Mouse (Mus musculus) lung, embryonic 16.5 days (tissue): ENCODE measurements around the gene Emc4. TPM values are rescaled to one million over a fixed set of nuclear protein-coding genes. Genes with fewer than 3 reads are reported as not detected.

Source experiments
- ATAC-seq: fragments of 200-750 bp; cut with Nextera tagmentation; 2 replicates; pipeline ENCODE4 v1.8.0; 2017; ENCODE audit warnings: low read depth, mild to moderate bottlenecking, moderate library complexity
- H3K27ac ChIP-seq: fragments of 300-500 bp; sonication (generic); 2 replicates; pipeline ENCODE4 v1.5.1; 2014; ENCODE audit warnings: mild to moderate bottlenecking, control low read depth, low read length
- H3K27me3 ChIP-seq: fragments of 300-500 bp; sonication (generic); 2 replicates; pipeline ENCODE4 v1.6.1; 2014; ENCODE audit warnings: low read depth, low read length, mixed read lengths; ENCODE audit not compliant: control insufficient read depth, insufficient read depth
- H3K36me3 ChIP-seq: fragments of 300-500 bp; sonication (generic); 2 replicates; pipeline ENCODE4 v1.6.1; 2014; ENCODE audit warnings: low read length; ENCODE audit not compliant: control insufficient read depth, insufficient read depth
- H3K4me1 ChIP-seq: fragments of 300-500 bp; sonication (generic); replicated peaks from 2 replicates; pipeline ENCODE4 v1.6.1; 2014; ENCODE audit warnings: low read length, mixed read lengths; ENCODE audit not compliant: control insufficient read depth, insufficient read depth
- H3K4me2 ChIP-seq: fragments of 300-500 bp; sonication (generic); 2 replicates; pipeline ENCODE4 v1.6.1; 2014; ENCODE audit warnings: low read depth, low read length, control low read depth
- H3K4me3 ChIP-seq: fragments of 300-500 bp; sonication (generic); 2 replicates; pipeline ENCODE4 v1.5.1; 2014; ENCODE audit warnings: mild to moderate bottlenecking, low read length, control low read depth
- H3K9ac ChIP-seq: fragments of 300-500 bp; sonication (generic); 2 replicates; pipeline ENCODE4 v1.6.1; 2014; ENCODE audit warnings: low read length, control low read depth
- H3K9me3 ChIP-seq: fragments of 300-500 bp; sonication (generic); 2 replicates; pipeline ENCODE4 v1.6.1; 2016; ENCODE audit warnings: low read length; ENCODE audit not compliant: control insufficient read depth
- WGBS: fragments of 180-500 bp; shearing (Covaris S2); extraction: QIAGEN DNeasy Blood & Tissue Kit; methylation state at CpG from one replicate; pipeline ENCODE4 v1.1.7; 2014; 5-methylcytosine and 5-hydroxymethylcytosine counted together
- polyA plus RNA-seq: library from polyadenylated mRNA; unstranded; fragments of >200 nt; fragmentation: Nextera tagmentation; extraction: Ambion mirVana; gene quantifications from 2 replicates; pipeline ENCODE4 v1.2.1, GENCODE M21; 2015

The Emc4 gene
- polyA plus RNA-seq, 1 experiment from 2014 or later, result 109 TPM

DNA sequence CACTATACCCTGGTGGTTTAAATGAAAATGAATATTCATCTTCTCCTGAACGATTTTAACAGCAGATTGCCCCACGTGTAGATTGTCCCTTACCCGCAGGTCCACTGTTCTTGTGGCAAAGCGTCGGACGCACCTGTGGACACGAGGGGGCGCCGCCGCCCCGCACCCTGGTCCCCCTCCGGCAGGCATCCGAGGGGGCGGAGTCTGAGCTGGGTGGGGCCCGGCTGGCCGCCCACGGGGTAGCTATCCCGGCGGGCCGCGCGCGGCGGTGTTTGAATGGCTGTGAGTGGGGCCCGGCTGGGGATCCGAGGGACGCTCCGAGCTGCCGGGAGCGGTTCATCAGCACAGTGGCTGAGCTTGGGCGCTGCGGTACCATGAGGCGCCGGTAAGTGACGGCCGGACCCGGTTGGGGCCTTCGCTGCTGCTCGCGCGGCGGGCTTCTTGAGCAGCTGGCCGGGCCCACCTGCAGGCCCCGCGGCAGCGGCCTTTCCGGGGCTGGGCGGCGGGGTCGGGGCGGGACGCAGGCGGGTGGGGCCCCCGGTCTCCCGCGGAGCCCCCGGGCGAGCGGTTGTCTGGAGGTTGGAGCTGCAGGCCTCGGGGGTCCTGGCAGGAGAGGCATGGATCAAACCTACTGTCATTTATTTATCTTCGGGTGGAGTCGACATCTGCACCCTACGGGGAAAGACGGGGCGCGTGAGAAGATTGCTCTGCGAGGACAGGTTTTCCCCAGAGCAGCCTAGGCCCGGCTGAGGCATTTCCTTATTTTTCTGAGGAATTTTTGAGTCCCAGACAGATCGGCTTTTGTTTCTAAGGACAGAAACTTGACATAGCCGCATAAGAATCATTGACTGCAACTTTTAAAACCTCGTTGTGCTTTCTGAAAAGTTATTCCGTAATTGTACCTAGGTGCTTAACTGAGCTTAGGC, 11.4 kb upstream of the Emc4 start, which contains the start of gene Katnbl1:
Katnbl1 (plus strand) TSS at position 239 of the 926 bp plus-strand sequence.
- H3K27me3 ChIP-seq, result no peaks in the 10 kb centered on the region
- H3K9ac ChIP-seq, result peak within 1 kb of the TSS; percentile 98
- H3K4me2 ChIP-seq, result peak within 1 kb of the TSS; percentile 74
- H3K4me3 ChIP-seq, result peak within 1 kb of the TSS; percentile 98
- no peaks in the 10 kb centered on the region for H3K36me3 ChIP-seq
- peak; percentile 100 for ATAC-seq
- under 1% methylated on average over 65 of the region's 72 CpGs for WGBS
- peak within 1 kb of the TSS; percentile 83 for H3K27ac ChIP-seq
- H3K9me3 ChIP-seq, result no peaks in the 10 kb centered on the region
- peaks cover 10% of the 10 kb centered on the region for H3K4me1 ChIP-seq

DNA sequence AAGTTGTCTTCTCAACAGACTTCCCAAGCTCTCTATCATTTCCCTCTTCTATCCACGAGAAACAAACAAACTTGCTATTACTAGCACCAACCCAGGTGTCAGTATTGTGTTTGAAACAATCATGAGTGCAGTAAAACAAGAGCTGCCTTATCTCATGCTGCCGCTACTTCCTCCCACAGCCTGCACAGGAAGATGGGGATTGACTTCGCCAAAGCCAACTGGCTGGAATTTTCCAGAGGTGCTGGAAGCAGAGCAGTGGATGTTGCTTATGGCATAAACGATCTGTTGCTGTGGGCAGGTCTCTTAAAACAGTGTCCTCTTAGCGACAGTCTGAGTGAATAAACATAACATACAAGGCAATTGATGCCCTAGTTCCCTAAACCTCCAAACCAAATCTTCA, 6.8 kb upstream of the Emc4 start:
- ATAC-seq, result no peak
- Histone ChIP-seq H3K27me3 (no peaks in the 10 kb centered on the region), H3K4me3 (no peak overlapping the region), H3K36me3 (no peaks in the 10 kb centered on the region), H3K27ac (no peak overlapping the region), H3K9me3 (no peaks in the 10 kb centered on the region), H3K4me1 (0 out of 2 replicates have a peak, but pooled peaks cover 5% of the 10 kb centered on the region), H3K9ac (no peak overlapping the region), H3K4me2 (no peak overlapping the region)
- WGBS, result 38% methylated on average over 5 of the region's 5 CpGs

DNA sequence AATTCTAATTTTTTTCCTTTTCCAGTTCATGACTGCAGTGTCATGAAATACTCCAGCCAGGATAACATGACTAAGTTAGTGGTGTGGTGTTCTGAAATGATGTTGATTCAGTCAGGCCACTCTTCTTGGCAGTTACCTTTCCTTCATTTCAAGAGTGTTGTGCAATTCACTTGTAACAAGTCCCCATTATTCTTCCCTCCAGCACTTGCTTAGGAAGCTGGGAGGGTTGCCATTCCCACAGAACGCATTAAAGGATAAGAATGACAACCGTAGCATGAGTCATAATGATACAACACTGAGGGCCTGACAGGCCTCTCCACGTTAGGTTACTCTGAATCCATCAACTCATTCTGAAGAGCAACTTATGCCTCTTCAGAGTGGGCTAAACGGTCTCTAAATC, 5.3 kb upstream of the Emc4 start:
- WGBS, result 46% methylated on average over 4 of the region's 4 CpGs
- Histone ChIP-seq H3K27ac (no peak overlapping the region), H3K4me3 (no peak overlapping the region), H3K9me3 (no peaks in the 10 kb centered on the region), H3K4me2 (no peak overlapping the region), H3K27me3 (no peaks in the 10 kb centered on the region), H3K9ac (no peak overlapping the region), H3K36me3 (no peaks in the 10 kb centered on the region), H3K4me1 (0 out of 2 replicates have a peak, but pooled peaks cover 2% of the 10 kb centered on the region)
- ATAC-seq, result peak; percentile 45; the same call in 1 of the 2 replicates

DNA sequence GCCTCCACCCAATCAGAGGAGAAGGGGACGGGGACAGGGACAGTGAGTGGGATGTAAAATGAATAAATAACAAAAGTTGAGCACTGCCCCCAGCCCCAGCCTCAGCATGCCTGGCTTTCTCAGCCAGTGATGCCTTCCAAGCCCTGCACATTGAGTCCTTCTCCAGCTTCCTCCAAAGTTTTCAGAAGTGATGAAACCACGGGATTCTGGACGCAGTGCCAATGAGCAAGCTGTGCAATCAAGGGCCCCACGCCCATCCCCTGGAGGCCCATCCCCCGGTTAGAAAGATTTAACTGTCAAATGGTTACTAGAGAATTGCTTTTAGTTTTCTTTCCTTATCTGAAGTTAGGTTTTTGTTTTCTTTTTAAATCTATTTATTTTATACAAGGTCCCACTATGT, 2.1 kb upstream of the Emc4 start:
- Histone ChIP-seq H3K9ac (no peak overlapping the region), H3K4me3 (no peak overlapping the region), H3K4me2 (no peak overlapping the region), H3K36me3 (no peaks in the 10 kb centered on the region), H3K9me3 (no peaks in the 10 kb centered on the region), H3K27ac (no peak overlapping the region), H3K27me3 (no peaks in the 10 kb centered on the region), H3K4me1 (peaks cover 7% of the 10 kb centered on the region; the same call in 1 of the 2 replicates)
- ATAC-seq, result no peak
- WGBS, result 60% methylated on average over 5 of the region's 5 CpGs

DNA sequence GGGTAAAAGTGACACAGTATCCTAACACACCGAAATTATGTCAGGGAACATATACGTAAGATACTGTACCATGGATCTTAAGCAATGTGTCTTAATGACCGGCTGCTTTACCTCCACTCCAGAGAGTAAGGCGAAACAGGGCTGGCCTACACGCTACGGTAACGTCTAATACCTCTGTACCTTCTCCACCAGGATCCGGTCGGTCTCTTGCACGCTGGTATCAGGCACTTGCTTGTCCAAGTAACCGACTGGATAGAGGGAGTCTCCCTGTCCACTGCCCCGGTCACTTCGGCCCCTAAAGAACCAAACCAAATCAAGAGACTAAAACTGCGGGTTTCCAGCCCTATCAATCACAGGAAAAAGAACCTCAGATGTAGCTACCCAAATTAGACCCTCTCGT, 605 bp downstream of the Emc4 start:
- peak overlapping the region; percentile 94 for H3K9ac ChIP-seq
- peak overlapping the region; percentile 97 for H3K4me3 ChIP-seq
- no peak overlapping the region for H3K27ac ChIP-seq
- WGBS, result 12% methylated on average over 15 of the region's 15 CpGs
- no peaks in the 10 kb centered on the region for H3K9me3 ChIP-seq
- ATAC-seq, result peak; percentile 48; the same call in 1 of the 2 replicates
- H3K4me2 ChIP-seq, result peak overlapping the region; percentile 85
- H3K4me1 ChIP-seq, result peaks cover 5% of the 10 kb centered on the region; the same call in 1 of the 2 replicates
- peaks cover 7% of the 10 kb centered on the region for H3K36me3 ChIP-seq
- no peaks in the 10 kb centered on the region for H3K27me3 ChIP-seq

DNA sequence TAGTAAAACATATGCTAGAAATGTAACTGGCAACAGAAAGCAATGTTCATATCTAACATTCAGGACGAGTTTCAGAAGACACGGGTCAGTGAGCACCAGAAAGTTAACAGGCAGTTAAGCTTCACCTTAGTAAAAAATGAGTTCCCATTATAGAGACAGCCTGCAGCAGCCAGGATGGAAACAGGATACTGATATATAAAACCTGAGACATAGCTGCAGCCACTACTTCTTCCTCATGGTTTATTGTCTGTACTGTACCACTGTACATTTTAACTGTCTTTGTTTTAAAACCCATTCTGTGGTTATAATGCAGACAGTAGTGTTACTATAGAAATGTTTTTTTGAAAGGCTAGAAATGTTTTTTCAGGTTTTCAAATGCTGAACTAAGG, 7.1 kb downstream of the Emc4 start:
- no peaks in the 10 kb centered on the region for H3K27me3 ChIP-seq
- no peak for ATAC-seq
- H3K36me3 ChIP-seq, result peaks cover 28% of the 10 kb centered on the region
- H3K27ac ChIP-seq, result no peak overlapping the region
- H3K9ac ChIP-seq, result no peak overlapping the region
- H3K4me1 ChIP-seq, result no peaks in the 10 kb centered on the region
- H3K4me3 ChIP-seq, result no peak overlapping the region
- WGBS, result 82% methylated on average over 2 of the region's 2 CpGs
- H3K4me2 ChIP-seq, result no peak overlapping the region
- no peaks in the 10 kb centered on the region for H3K9me3 ChIP-seq

DNA sequence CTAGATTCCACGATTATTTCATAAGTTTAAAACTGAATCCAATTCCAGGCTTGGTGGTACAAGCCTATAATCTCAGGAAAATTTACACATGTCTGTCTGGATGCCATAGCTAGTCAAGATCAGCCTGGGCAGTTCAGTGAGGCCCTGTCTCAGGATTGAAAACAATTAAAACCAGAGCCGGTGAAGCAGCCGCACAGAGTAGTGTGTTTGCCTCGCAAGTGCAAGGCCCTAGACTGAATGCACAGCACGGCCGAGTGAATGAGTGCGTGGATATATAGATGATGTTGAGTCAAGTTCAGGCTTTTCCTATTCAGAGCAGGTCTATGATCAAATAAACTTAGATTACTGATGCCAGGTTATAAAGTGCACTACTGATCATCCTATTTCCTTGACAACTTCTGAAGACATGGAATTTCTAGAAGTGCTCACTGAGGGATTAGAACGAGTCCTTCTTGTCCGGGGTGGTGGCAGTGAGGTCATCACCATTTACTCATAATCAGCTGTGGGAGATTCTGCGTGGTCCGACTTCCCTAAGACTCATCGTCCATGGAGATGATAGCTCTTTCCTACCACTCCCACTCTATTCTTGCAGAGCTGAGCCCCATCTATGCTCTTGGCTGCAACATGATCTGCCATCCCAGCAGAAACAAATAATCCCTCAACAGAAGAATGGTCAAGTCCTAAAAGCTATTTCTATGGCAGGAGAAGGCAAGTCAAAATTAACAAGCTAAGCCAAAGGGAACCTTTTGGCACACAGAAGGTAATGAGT, 7.6 kb downstream of the Emc4 start:
- Histone ChIP-seq H3K36me3 (peaks cover 28% of the 10 kb centered on the region), H3K27me3 (no peaks in the 10 kb centered on the region), H3K9me3 (no peaks in the 10 kb centered on the region), H3K4me3 (no peak overlapping the region), H3K9ac (no peak overlapping the region), H3K27ac (peak overlapping the region; percentile 38), H3K4me1 (no peaks in the 10 kb centered on the region), H3K4me2 (no peak overlapping the region)
- ATAC-seq, result peak; percentile 31; the same call in 1 of the 2 replicates
- 83% methylated on average over 12 of the region's 12 CpGs for WGBS

DNA sequence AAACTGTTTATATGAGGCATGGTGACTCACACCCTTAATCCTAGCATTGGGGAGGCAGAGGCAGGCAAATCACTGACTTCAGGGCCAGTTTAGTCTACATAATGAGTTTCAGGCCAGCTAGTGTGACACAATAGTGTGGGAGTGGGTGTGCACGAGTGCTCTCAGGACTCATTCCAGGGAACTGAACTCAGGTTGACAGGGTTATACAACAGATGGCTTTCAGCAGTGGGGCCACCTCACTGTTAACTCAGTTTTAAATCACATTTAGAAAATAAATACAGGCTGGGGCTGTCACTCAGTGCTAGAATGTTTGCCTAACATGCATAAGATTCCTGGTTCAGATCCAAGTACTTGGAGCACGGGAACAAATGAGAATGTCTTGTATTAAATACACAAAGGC, 8.2 kb downstream of the Emc4 start:
- Histone ChIP-seq H3K9ac (no peak overlapping the region), H3K27ac (peak overlapping the region; percentile 47; the same call in 1 of the 2 replicates), H3K4me3 (no peak overlapping the region), H3K4me2 (no peak overlapping the region), H3K36me3 (peaks cover 28% of the 10 kb centered on the region), H3K9me3 (no peaks in the 10 kb centered on the region), H3K4me1 (no peaks in the 10 kb centered on the region), H3K27me3 (no peaks in the 10 kb centered on the region)
- WGBS, result 45% methylated on average over 2 of the region's 2 CpGs
- peak; percentile 74 for ATAC-seq
